Mouse (Mus musculus) adrenal gland, adult 18-20 months (tissue): ENCODE results near the gene Mlf2. TPM values are rescaled to one million over a fixed set of nuclear protein-coding genes. Genes with fewer than 3 reads are reported as not detected.
"Not testable (repeated sequence)": the region's sequence is repeated elsewhere in the genome, so short reads cannot be mapped to it uniquely, and the experiment has no call there.

Source experiments
- DNase-seq, 2 experiments: peaks; one replicate each; pipeline ENCODE4 v3.0.0; 2021 to 2022; ENCODE audit warnings: low spot score in 2 of 2
- long read RNA-seq, 2 experiments: library from polyadenylated mRNA; stranded (forward); transcript quantifications; one replicate each; pipeline ENCODE4 v2.0.0; 2021
- total RNA-seq, 2 experiments: library from RNA; stranded (reverse); gene quantifications; 1 replicate in 1 of 2; 2 replicates in 1 of 2; pipeline ENCODE4 v1.2.3; 2021

Mlf2 gene
- 100 to 1,000 TPM; 298 to 321 TPM for total RNA-seq
- long read RNA-seq, experiment 1, transcript Mlf2-201 (9 exons, 1,451 nt): minor isoform, 5 of 237 reads
- long read RNA-seq, experiment 1, transcript Mlf2-202 (9 exons, 1,475 nt): major isoform, 191 of 237 reads
- long read RNA-seq, experiment 1, partial matches to known transcripts: 21 of 237 reads
- long read RNA-seq, experiment 1, other reads (novel, unspliced or antisense): 19 of 237 reads
- long read RNA-seq, experiment 2, transcript Mlf2-201 (9 exons, 1,451 nt): minor isoform, 13 of 362 reads
- long read RNA-seq, experiment 2, transcript Mlf2-202 (9 exons, 1,475 nt): major isoform, 278 of 362 reads
- long read RNA-seq, experiment 2, partial matches to known transcripts: 36 of 362 reads
- long read RNA-seq, experiment 2, other reads (novel, unspliced or antisense): 35 of 362 reads

DNA sequence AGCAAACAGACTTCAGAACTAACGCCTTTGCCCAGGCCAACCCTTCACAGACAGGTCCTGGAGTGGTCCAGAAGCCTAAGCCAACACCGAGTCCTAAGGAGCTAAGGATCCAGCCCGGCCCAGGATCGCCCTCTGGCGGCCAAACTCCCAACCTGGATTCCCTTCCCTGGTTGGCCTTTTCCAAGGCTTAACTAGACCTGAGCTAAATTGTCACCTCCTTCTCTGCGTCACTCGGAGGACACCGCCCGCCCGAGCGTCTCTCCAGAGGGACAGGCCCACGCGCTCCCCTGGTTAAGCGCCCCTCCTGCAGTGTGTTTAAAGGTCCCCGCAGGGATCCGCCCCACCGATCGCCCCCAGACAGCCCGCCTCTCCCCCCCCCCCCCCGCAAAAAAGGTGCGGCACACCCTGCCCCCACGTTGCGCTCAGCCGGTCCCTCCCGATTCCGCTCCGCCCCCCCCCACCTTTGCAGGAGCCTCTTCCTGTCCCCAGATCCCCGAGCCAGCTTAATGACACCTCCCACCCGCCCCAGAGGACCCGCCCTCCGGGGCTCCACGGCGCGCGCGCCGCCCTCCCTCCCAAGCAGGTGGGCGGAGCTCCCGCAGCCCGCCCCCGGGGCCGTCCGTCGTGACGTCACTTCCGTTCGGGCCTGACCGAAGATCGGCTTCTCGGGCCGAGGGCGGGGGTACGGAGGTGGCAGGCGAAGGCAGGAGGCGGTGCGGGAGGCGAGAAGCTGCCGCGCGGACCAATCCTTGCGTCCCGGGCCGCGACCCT, at the start of gene Mlf2:
Gene Mlf2 (plus strand): TSS at position 633 of the 771 bp plus-strand sequence.
- peak; percentile 99 for DNase-seq

DNA sequence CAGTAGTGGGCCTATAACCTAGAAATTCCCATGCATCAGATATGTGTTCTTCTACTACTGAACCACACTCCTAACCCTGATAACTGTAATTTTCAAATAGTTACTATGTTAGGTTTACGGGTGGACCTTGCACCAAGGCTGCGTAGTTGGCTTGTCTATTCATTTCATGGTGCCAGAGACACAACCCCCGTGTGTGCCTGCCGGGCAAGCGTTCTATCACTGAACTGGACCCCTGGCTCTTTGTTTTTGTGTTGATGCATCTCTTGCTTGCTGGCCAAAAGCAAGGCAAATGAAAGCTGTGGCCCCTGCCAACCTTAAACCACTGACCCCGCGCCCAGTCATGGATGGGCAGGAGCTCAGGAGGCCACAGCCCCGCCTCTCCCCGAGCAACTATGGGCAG, 49.4 kb upstream of the Mlf2 start:
- no peak for DNase-seq

DNA sequence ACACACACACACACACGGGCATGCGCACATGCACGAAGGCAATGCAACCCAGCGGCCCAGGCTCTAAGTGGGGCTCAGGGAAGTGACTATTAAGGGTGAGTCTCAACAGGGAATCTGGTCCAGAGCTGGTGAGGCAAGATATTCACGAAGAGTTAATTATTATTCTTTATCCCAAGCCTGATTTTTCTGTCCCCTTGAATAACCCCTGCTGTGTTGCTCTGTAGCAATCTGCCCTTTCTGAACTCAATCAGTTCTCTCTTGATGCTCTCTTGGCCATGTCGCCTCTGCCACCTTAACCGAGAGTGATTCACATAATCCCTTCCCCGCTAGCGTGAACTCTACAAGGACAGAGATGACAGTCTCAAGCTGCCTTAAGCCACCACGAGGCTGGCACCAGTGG, 47.8 kb upstream of the Mlf2 start:
- no peak for DNase-seq

DNA sequence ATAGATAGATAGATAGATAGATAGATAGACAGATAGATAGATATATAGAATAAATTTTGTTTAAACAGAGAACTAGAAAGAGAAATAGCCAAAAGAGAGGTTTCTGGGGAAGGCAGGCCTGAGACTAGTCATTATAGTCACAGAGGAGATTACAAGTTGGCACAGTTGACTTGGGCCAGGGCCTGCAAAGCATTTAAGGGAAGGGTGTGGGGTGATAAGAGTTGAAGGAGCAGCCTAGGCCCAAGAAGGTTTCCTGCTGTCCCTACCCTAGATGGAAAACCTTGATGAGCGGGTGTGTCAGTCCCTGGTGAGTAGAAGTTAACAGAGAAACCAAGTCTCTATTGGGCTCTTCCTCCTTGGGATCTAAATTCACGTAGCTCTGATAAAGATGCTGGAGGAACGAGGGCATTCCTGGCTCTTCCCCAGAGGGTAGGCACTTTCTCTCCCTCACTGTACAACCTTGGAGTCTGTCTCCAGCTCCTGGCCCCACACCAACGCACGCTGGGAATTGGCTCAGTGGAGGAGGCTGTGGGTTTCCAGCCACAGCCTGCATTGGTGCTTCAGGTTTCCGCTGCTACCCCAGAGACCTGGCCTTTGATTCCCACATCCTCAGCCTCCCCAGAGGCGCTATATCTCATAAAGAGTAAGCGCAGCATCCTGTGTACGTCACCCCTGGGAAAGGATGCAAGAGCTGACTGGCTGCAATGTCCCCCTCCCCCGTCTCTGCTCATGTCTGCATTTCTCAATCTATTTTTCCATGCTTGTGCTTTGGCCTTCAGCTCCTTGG, 46.3 kb upstream of the Mlf2 start:
- DNase-seq: no peak

DNA sequence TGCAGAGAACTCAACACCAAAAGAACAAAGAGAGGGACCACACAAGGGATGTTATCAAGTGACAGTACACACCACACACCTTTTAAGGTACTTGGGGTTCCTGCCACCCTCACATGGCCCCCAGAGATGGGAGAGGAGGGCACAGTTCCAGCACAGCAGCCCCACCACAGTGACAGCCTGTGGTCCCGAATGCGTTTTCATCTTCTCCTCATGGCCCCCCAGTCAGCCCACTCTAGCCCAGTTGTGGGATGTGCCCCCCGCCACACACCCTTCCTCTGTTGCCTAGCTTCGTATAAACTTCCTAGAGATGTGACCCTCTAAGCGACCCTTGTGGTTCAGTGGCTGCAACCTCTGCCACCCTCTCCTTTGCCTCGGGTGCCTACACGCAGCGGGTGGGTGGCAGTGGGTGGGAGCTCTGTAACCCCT, 45.2 kb upstream of the Mlf2 start:
- no peak for DNase-seq

DNA sequence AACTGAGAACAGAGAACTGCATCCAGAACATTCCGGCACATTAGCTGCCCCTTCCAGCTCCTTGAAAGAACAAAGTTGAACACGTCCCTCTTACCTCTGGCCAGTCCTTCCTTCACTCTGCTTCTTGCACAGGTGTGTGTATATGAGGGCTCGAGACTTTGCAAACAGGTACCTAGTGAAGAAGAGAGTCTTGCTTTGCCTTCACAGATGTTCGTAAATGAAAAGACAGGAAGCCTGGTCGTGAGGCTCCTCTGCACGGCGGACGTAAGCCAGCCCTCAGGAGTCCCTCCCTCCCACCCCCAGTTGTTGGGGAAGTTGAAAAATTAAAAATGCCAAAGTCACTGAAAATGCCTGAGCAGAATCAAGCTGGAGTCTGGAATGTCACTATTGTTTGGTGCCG, 43.2 kb upstream of the Mlf2 start, which contains the start of gene Cd4:
Gene Cd4 (minus strand): TSS at position 236 of the 400 bp plus-strand sequence.
- no peak for DNase-seq

DNA sequence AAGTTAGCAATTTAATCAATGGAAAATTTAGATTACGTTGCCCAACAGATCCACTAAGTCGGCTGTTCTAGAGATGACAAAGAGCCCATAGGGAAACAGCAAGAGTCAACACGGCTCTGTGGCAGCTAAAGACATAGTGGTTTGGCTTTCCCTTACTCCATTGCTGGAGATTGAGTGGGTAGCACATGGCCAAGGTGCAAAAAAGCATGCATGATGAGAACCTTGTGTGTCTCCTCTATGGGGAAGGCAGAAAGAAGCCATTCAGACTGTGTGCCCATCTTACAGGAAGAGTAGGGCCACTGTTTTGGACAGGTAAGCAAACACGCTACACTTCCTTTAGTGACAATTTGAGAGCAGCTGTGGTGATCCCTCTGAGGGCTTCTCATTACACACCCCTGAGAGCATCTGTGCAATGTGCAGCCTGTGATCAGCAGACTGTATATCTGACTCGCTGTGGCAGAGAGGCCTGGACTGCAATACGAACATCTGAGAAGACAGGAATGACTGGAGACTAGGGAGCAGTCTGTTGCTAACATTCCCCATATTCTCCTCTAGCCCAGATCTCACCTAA, 42.5 kb upstream of the Mlf2 start:
- no peak for DNase-seq

DNA sequence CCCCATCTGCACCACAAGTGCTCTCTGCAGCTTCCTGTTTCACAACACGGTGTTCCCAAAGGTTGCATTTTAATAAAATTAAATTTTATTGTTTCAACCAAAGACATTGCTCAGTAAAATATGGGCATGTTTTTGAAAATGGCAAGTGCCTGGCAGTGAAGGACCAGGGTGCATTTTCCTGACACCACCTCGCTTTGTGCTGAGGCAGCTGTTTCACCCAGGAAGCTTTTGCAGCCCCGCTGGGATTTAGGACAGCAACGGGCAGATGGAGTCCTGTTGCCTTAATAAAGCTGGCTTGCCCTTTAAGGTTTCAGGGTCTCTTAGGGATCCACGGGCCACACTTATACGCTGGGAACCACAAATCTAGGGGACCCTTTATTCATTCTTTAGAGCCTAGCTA, 40.2 kb upstream of the Mlf2 start:
- no peak for DNase-seq

DNA sequence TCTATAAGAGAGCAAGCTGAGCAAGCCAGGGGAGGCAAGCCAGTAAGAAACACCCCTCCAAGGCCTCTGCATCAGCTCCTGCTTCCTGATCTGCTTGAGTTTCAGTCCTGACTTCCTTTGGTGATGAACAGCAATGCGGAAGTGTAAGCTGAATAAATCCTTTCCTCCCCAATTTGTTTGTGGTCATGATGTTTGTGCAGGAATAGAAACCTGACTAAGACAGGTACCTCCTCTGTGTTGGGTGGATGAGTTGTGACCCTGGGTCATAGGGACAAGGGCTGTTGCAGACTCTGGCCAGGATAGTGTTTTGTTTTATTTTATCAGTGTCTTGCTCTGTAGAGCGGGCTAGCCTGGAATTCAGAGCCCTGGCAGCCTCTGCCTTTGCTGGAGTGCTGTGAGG, 37.1 kb upstream of the Mlf2 start:
- DNase-seq: not testable (repeated sequence)

DNA sequence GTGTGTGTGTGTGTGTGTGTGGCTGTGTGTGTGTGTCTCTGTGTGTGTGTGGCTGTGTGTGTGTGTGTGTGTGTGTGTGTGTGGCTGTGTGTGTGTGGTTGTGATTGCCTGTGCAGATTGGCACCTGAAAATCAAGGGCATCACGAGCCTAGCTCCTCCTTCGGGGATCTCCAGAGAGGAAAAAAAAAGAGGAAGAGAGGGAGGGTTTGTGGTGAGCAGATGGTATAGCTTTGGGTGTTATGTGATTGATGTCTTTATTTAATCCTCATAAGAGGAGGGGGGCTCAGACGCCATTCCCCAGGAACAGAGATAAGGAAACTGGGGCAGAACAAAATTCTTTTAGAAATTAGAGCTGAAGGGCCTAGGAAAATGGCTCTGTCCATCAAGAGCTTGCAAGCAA, 32.8 kb upstream of the Mlf2 start:
- DNase-seq: no peak

DNA sequence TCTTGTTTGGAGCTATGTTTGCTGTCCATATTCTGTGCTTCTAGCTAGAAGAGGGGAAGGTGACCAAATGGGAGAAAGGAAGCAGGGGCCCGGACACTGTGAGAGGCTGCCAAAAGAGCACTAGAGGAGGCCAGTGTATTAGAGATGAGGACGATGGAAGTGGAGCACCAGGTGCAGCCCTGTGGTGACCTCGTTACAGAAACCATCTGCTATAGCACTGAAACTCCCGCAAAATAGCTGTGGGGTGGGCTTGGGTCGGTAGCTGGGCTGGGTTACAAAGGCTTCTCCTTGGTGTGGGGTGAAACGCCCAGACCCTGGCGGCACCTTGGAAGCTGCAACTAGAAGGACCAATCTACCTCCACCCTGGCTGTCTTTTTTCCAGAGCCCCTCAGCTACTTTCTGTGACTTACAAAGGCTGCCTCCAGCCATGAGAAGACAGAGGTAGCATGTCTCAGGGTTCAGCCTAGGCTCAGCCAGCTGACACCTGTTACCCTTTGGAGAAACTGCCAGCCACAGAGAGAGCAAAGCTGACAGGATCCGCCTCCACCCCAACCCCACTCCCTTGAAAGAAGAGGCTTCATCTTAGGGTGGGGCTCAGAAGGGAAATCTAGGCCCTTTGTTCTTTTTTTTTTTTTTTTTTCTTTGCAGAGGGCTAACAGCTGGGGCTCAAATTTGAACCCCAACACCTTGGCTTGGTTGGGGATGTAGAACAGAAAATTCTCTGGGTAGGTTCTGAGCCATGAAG, 31.0 kb upstream of the Mlf2 start:
- no peak for DNase-seq

DNA sequence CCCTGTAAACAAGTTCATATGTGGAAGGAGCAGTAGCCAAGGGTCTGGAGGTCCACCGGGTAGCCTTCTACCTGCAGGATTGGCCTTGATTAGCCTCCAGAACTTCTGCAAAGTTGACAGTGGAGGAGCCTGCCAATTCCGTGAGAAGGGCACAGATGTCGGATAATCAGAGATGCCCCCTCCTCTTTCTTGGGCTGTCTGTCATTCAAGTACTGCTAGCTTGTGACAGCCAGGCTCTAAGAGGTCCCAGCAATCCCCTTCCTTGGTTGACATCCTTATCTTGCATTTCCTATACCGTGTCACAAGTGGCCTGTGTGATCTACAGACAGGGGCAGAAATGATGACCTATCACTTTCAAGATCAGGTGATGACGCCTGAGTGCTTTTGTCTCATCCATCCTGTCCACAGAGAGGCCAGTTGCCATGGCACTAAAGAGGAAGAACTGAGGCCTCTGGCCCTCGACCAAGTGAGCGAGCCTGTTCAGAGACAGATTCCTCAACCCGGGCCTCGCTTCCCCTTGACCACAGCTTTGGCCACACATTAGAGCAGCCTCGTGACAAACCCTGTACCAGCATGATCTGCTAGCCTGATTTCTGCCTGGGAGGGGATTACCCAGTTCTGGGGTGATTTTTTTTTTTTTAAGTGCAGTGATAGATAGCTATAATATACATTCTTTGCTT, 30.2 kb upstream of the Mlf2 start:
- no peak for DNase-seq

DNA sequence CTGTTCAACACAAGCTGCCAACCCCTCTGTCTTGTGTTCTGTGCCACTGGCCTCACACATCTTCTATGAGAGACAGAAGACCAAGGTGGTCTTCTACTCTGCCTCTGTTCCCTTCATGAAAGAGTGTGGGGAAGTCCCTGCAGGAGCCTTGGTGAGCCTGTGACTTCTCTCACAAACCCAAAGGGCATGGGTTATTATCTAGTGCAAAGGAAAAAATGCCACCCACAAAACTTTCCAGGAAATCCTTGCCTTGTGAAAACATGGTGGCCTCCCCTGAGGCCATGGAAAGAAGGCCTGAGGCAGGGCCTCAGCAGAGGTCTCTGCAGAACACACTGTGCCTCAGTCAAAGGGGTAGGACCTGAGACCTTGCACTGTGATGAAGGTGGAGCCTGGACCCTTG, 29.3 kb upstream of the Mlf2 start:
- DNase-seq: no peak

DNA sequence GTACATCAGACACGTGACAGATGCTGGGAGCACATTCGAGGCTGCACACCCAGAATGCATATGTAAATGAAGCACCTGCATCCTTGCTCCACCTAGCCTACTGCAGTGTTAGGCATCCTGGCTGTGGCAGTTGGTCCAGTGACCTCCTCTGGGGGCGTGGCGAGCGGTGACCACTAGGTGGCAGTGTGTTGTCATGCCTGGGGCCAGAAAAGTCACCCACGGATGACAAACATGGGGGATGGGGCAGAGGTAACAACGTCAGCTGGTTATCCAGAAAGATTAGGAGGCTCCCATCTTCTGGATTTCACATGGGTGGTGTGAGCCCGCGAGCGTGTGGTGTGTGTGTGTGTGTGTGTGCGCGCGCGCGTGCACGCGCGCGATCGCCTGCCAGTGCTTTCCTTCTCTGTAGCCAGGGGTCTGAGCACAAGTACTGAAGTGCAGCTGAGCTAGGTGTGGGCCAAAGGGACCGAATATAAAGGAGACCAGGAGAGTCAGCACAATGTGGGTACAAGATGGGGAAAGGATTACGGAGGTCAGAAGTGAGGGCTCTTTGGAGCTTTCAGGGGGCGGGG, 27.5 kb upstream of the Mlf2 start:
- peak; percentile 98 to 99 for DNase-seq

DNA sequence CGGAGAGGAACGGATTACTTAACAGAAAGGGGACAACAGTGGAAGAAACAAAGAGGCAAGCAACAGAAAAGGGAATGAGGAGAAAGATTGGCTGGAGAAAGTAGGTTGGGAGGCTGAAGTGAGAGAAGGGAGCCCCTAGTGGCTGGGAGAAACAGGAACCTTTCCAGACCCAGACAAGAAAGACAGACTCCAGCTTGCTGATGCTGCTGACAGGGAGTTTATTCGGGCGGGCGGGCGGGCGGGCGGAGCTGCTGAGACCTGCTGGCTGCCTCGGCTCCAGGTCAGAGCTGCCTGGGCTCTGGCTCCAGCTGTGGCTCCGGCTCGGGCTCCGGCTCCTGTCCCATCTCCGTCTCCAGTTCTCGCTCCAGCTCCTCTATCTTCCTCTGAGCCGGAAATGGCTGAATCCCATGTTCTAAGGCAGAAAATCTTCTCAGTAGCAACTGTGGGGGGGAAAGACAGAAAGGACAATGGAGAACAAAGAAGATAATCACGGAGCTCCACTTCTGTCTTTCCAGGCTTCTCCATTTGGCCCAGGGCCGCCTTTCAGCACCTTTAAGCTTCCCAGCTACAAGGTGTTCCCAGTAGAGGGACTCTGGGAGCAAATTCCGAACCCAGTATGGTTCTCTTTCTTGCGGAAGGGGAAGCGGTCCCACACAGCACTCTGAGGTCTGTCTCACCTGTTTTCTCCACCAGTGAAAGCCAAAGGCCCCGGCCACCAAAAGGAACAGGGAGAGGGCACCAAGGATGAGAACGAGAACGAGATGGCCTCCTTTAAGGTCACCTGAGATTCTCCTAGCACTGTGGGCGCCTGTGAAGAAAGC, 26.8 kb upstream of the Mlf2 start:
- DNase-seq: peak in 1 of 2 experiments; percentile 33

DNA sequence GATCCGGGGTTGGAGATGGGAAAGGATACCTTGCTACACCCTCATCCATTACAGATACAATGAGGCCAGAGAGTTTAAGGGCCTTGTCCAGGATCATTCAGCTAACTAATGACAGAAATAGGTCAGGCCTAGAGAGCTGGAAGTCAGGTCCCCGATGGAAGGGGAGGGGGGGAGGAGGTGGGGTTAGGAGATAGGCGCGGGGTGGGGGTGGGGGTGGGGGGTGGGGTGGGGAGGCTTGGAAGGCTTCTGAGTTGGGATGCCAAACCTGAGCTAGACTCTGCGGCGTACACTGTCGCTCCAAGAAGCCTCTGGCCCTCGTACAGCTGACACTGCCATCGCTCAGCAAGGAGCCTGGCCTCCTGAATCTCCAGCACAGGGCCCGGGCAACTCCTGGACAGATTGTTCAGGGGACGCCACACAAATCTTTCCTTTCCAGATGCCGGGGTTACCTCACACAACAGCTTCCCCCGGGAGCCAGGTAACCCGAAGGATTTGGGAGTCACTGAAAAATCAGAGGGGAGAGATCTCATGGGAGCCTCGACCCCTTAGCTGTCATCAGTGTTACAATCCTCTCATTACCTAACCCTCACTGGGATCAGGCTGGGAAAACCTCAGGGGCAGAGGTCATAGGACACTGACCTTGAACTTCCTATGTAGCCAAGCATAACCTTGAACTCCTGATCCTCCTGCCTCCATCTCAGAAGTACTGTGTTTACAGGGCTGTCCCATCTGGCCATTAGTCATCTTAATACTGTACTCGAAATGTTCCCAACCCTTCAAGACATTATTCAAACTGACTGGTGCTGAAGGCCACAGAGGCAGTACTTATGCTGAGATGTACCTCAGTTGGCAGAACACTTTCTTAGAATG, 26.0 kb upstream of the Mlf2 start:
- no peak for DNase-seq

DNA sequence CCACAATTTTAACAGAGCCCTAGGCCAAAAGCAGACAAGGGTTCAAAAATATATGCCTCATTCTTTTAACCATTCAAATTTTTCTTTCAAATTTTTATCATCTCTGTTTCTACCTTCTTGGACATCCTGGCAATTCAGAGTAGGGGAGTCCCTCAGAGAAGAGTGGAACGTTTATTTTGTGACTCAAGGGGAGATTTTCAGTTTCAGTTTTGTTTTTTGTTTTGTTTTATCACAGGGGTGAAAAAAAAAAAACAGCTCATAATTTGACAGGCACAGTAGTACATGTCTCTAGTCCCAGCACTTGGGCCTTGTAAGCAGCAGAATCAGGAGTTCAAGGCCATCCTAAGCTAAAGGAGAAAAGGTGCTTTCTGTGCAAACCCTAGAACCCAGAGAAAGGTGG, 23.4 kb upstream of the Mlf2 start:
- no peak for DNase-seq

DNA sequence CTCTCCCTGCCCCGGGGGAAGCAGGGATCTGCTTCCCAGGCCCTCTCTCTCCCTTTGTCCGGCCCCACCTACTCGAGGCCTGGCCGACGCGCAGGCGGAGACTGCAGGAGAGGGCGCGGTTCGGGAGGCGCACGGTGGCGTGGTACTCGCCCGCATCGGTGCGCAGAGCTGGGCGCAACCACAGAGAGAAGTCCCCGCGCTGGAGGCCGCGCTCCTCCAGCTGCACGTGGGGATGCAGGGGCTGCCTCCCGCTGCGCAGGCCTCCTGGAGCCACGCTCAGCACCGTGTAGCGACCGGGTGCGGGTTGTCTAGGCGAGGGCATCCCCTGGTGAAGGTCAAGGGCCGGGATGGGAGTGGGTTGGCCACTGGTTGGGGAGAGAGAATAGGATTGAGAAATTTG, 21.2 kb upstream of the Mlf2 start:
- no peak for DNase-seq
